Mouse (Mus musculus): ENCODE data around the gene E030018B13Rik. TPM values are rescaled to one million over a fixed set of nuclear protein-coding genes. Genes with fewer than 3 reads are reported as not detected.

E030018B13Rik gene
- not detected in 2 replicates for polyA plus RNA-seq (2015; fragmentation: Nextera tagmentation; extraction: Ambion mirVana)

GRCm38 (mm10) chr7:63916268-63916907 is at the start of gene E030018B13Rik:
Gene E030018B13Rik (plus strand): TSS chr7:63916857.
- no peak for ATAC-seq (ENCODE audit: insufficient number of reproducible peaks, insufficient read depth, low FRiP score, low TSS enrichment, low read depth)
- Histone ChIP-seq H3K36me3 (no peaks in the 10 kb centered on the region), H3K4me1 (peaks cover 27% of the 10 kb centered on the region), H3K9me3 (no peaks in the 10 kb centered on the region), H3K9ac (no peak within 1 kb of the TSS), H3K27me3 (no peaks in the 10 kb centered on the region), H3K4me2 (no peak within 1 kb of the TSS), H3K4me3 (no peak within 1 kb of the TSS), H3K27ac (no peak within 1 kb of the TSS)
- WGBS: 88% methylated on average over 6 of the region's 6 CpGs

- Histone ChIP-seq H3K4me1 (no peaks in the 10 kb centered on the region), H3K9me3 (no peaks in the 10 kb centered on the region), H3K4me2 (no peak overlapping the region), H3K27ac (no peak overlapping the region), H3K9ac (no peak overlapping the region), H3K27me3 (no peaks in the 10 kb centered on the region), H3K36me3 (no peaks in the 10 kb centered on the region), H3K4me3 (no peak overlapping the region)
- no peak for ATAC-seq (ENCODE audit: insufficient number of reproducible peaks, insufficient read depth, low FRiP score, low TSS enrichment, low read depth)
- WGBS: 68% methylated on average over 6 of the region's 6 CpGs
These were observed 48.2 kb upstream of the E030018B13Rik start for GRCm38 (mm10) chr7:63868356-63868918.

GRCm38 (mm10) chr7:63871698-63872097 is 45.0 kb upstream of the E030018B13Rik start:
- ATAC-seq (ENCODE audit: insufficient number of reproducible peaks, insufficient read depth, low FRiP score, low TSS enrichment, low read depth): no peak
- Histone ChIP-seq H3K9me3 (no peaks in the 10 kb centered on the region), H3K4me3 (no peak overlapping the region), H3K9ac (no peak overlapping the region), H3K36me3 (no peaks in the 10 kb centered on the region), H3K4me1 (no peaks in the 10 kb centered on the region), H3K4me2 (no peak overlapping the region), H3K27me3 (no peaks in the 10 kb centered on the region), H3K27ac (no peak overlapping the region)
- WGBS: 85% methylated on average over 6 of the region's 6 CpGs

DNA sequence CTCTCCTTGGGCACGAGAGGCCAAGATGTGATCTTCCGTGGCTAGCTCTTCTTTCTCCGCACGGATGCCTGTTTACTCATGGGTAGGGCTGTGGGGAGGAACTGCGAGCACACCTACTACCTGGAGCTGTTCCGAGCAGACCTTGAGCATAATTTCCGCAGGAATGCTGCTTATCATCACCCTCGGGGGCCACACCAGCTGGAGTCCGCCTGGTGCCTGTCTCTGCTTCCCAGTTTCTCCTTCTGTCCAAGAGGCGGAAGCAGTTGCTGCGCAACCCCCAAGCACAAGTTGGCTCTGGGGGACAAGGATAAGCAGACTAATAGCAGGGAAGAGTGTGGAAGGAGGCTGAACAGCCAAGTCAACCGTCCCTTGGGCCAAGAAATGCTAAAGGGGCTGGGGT is 42.8 kb upstream of the E030018B13Rik start:
- no peak for ATAC-seq (ENCODE audit: insufficient number of reproducible peaks, insufficient read depth, low FRiP score, low TSS enrichment, low read depth)
- H3K4me1 ChIP-seq: no peaks in the 10 kb centered on the region
- 52% methylated on average over 12 of the region's 12 CpGs for WGBS
- H3K4me2 ChIP-seq: no peak overlapping the region
- no peaks in the 10 kb centered on the region for H3K36me3 ChIP-seq
- no peak overlapping the region for H3K4me3 ChIP-seq
- H3K9ac ChIP-seq: no peak overlapping the region
- no peak overlapping the region for H3K27ac ChIP-seq
- H3K27me3 ChIP-seq: no peaks in the 10 kb centered on the region
- H3K9me3 ChIP-seq: no peaks in the 10 kb centered on the region

DNA sequence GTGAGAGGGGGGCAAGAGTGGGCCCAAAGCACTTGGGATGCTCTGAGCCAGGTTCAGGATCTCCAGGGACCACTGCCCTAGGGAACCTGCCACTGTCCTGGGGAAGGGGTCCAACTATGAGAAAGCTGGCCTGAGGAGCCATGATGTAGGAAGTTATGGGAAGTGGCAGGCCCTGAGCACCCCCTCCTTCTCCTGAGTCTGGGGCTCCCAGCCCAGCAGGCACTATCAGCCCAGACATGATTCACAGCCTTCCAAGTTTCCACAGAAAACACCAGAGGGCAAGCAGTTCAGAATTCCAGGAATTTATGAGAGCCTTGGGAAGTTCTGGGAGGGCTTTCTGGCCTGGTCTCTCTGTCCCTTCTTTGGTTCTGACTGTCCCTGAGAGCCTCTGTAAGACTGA is 41.0 kb upstream of the E030018B13Rik start:
- no peak overlapping the region for H3K4me3 ChIP-seq
- H3K4me1 ChIP-seq: no peaks in the 10 kb centered on the region
- no peak for ATAC-seq (ENCODE audit: insufficient number of reproducible peaks, insufficient read depth, low FRiP score, low TSS enrichment, low read depth)
- no peak overlapping the region for H3K4me2 ChIP-seq
- no peaks in the 10 kb centered on the region for H3K27me3 ChIP-seq
- no peaks in the 10 kb centered on the region for H3K36me3 ChIP-seq
- no peaks in the 10 kb centered on the region for H3K9me3 ChIP-seq
- no peak overlapping the region for H3K9ac ChIP-seq
- H3K27ac ChIP-seq: no peak overlapping the region

GRCm38 (mm10) chr7:63876640-63877039 is 40.0 kb upstream of the E030018B13Rik start:
- Histone ChIP-seq H3K4me1 (no peaks in the 10 kb centered on the region), H3K4me3 (no peak overlapping the region), H3K36me3 (no peaks in the 10 kb centered on the region), H3K27ac (no peak overlapping the region), H3K9me3 (no peaks in the 10 kb centered on the region), H3K4me2 (no peak overlapping the region), H3K9ac (no peak overlapping the region), H3K27me3 (no peaks in the 10 kb centered on the region)
- no peak for ATAC-seq (ENCODE audit: insufficient number of reproducible peaks, insufficient read depth, low FRiP score, low TSS enrichment, low read depth)
- 87% methylated on average over 2 of the region's 2 CpGs for WGBS

DNA sequence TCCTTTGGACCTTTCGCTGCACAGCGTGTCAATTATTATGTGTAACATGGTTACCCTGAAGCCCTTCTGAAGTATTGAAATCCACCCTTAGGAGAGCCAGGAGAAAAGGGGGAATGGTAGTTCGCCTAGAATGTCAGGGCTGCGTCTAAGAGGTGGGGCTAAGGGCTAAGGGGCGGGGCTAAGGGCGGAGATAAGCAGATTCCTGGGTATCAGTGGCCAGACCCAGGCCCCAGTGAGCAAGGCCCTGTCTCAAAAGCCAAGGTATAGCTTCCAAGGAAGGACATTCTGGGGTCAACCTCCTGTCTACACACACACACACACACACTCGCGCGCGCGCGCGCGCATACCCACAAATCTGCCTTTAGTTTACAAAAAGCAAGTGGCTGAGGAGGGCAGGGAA is 39.0 kb upstream of the E030018B13Rik start:
- H3K9me3 ChIP-seq: no peaks in the 10 kb centered on the region
- 21% methylated on average over 14 of the region's 14 CpGs for WGBS
- ATAC-seq (ENCODE audit: insufficient number of reproducible peaks, insufficient read depth, low FRiP score, low TSS enrichment, low read depth): no peak
- no peak overlapping the region for H3K9ac ChIP-seq
- no peaks in the 10 kb centered on the region for H3K36me3 ChIP-seq
- no peak overlapping the region for H3K27ac ChIP-seq
- no peak overlapping the region for H3K4me3 ChIP-seq
- no peaks in the 10 kb centered on the region for H3K4me1 ChIP-seq
- H3K4me2 ChIP-seq: peak overlapping the region; percentile 30
- H3K27me3 ChIP-seq: no peaks in the 10 kb centered on the region

DNA sequence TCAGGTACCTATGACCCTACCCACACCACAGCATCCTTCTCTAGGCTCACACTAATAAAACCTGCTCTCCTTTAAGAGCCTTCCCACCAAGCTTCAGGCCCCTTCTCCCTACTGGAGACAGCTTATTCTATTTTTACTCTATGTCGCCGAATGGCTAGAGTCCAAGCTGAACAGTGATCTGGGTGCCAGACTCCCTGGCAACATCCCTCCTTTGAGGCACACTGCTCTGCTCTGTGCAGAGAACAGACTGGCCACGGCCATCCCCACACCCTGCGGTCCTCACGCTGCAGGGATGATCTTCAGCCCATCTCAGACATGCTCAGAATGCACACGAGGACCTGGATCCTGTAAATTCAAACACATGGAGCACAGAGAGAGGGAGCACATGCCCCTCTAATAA is 37.1 kb upstream of the E030018B13Rik start:
- no peaks in the 10 kb centered on the region for H3K27me3 ChIP-seq
- H3K36me3 ChIP-seq: no peaks in the 10 kb centered on the region

GRCm38 (mm10) chr7:63882739-63883138 is 33.9 kb upstream of the E030018B13Rik start:
- Histone ChIP-seq H3K4me3 (no peak overlapping the region), H3K4me1 (no peaks in the 10 kb centered on the region), H3K27me3 (no peaks in the 10 kb centered on the region), H3K27ac (no peak overlapping the region), H3K36me3 (no peaks in the 10 kb centered on the region), H3K9ac (no peak overlapping the region), H3K9me3 (no peaks in the 10 kb centered on the region), H3K4me2 (no peak overlapping the region)
- no peak for ATAC-seq (ENCODE audit: insufficient number of reproducible peaks, insufficient read depth, low FRiP score, low TSS enrichment, low read depth)
- WGBS: 86% methylated on average over 7 of the region's 7 CpGs

More for the DNA sequence above, 37.1 kb upstream of the E030018B13Rik start:
- WGBS: 82% methylated on average over 6 of the region's 6 CpGs
- H3K9ac ChIP-seq: no peak overlapping the region
- H3K4me3 ChIP-seq: no peak overlapping the region
- no peak for ATAC-seq (ENCODE audit: insufficient number of reproducible peaks, insufficient read depth, low FRiP score, low TSS enrichment, low read depth)
- no peak overlapping the region for H3K4me2 ChIP-seq
- H3K9me3 ChIP-seq: no peaks in the 10 kb centered on the region
- no peak overlapping the region for H3K27ac ChIP-seq
- H3K4me1 ChIP-seq: no peaks in the 10 kb centered on the region

- peaks cover 15% of the 10 kb centered on the region; the same call in 1 of the 2 replicates for H3K4me1 ChIP-seq
- 82% methylated on average over 7 of the region's 7 CpGs for WGBS
- no peak overlapping the region; the same call in 1 of the 2 replicates for H3K27ac ChIP-seq
- no peaks in the 10 kb centered on the region for H3K27me3 ChIP-seq
- no peak overlapping the region for H3K4me3 ChIP-seq
- no peak for ATAC-seq (ENCODE audit: insufficient number of reproducible peaks, insufficient read depth, low FRiP score, low TSS enrichment, low read depth)
- peaks cover 4% of the 10 kb centered on the region; the same call in 1 of the 2 replicates for H3K36me3 ChIP-seq
- no peak overlapping the region for H3K4me2 ChIP-seq
- no peaks in the 10 kb centered on the region for H3K9me3 ChIP-seq
- H3K9ac ChIP-seq: no peak overlapping the region
These were observed 31.6 kb upstream of the E030018B13Rik start for GRCm38 (mm10) chr7:63885025-63885424.

- ATAC-seq (ENCODE audit: insufficient number of reproducible peaks, insufficient read depth, low FRiP score, low TSS enrichment, low read depth): no peak
- Histone ChIP-seq H3K36me3 (peaks cover 18% of the 10 kb centered on the region), H3K9ac (no peak overlapping the region), H3K4me1 (peaks cover 15% of the 10 kb centered on the region; the same call in 1 of the 2 replicates), H3K27me3 (no peaks in the 10 kb centered on the region), H3K4me3 (no peak overlapping the region), H3K27ac (no peak overlapping the region), H3K9me3 (no peaks in the 10 kb centered on the region), H3K4me2 (no peak overlapping the region)
- 47% methylated on average over 8 of the region's 8 CpGs for WGBS
These were observed 29.6 kb upstream of the E030018B13Rik start for GRCm38 (mm10) chr7:63887034-63887551.

DNA sequence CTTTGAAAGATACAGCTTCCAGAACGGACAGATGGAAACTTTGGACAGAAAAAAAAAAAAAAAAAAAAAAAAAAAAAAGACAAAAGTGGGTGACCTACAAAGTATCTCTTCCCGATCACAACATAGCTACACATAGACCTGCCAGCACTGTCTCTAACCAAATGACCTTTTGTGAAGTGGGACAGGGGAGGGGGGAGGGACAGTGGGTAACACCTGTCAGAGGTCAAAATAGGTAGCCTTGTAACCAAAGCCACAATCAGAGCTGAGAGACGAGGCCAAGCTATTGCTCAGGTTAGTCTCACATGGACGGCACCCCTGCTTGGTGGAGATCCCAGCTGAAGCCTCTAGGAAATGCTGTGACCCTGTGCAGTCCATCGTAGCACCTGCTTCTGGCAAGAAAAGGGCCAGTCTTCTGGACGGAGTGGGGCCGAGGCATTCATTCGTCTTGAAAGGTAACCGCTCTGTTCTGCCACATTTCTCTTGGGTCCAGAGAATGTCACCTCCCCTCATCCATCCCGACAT is 29.0 kb upstream of the E030018B13Rik start:
- no peak overlapping the region for H3K4me2 ChIP-seq
- no peak overlapping the region for H3K4me3 ChIP-seq
- H3K36me3 ChIP-seq: peaks cover 18% of the 10 kb centered on the region
- H3K9me3 ChIP-seq: no peaks in the 10 kb centered on the region
- peaks cover 15% of the 10 kb centered on the region; the same call in 1 of the 2 replicates for H3K4me1 ChIP-seq
- H3K27ac ChIP-seq: peak overlapping the region; percentile 8; the same call in 1 of the 2 replicates
- ATAC-seq (ENCODE audit: insufficient number of reproducible peaks, insufficient read depth, low FRiP score, low TSS enrichment, low read depth): no peak
- H3K9ac ChIP-seq: no peak overlapping the region
- WGBS: 79% methylated on average over 10 of the region's 10 CpGs
- H3K27me3 ChIP-seq: no peaks in the 10 kb centered on the region
